Mouse (Mus musculus): ENCODE measurements around the gene Map4. TPM values are rescaled to one million over a fixed set of nuclear protein-coding genes. Genes with fewer than 3 reads are reported as not detected.

Map4 gene
- total RNA-seq, 2 experiments from 2014 or later = 616 to 624 TPM

- peak; percentile 30 to 47 for DNase-seq (ENCODE audit: low spot score in 2 of 2)
Measured at GRCm38 (mm10) chr9:109989084-109989483, 57.8 kb downstream of the Map4 start.

DNA sequence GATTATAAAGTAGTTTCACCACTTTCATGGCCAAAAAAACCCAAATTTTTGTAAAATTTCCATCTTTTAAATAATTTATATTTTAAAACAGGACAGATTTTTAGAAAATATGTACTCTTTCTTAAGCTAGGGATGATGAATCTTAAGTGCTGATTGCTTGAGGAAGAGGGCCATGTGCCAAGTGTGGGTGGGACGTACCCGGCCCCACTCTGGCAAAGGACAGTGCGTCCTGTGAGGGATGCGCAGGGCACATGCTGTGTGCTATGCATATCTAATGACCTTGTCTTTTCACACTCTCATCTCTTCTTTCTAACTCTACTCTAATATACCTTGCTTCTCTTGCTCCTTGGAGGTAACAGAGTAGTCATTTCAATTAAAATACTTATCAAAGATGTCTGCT lies 66.2 kb downstream of the Map4 start:
- DNase-seq (ENCODE audit: low spot score in 2 of 2) = peak; percentile 43 to 51

DNA sequence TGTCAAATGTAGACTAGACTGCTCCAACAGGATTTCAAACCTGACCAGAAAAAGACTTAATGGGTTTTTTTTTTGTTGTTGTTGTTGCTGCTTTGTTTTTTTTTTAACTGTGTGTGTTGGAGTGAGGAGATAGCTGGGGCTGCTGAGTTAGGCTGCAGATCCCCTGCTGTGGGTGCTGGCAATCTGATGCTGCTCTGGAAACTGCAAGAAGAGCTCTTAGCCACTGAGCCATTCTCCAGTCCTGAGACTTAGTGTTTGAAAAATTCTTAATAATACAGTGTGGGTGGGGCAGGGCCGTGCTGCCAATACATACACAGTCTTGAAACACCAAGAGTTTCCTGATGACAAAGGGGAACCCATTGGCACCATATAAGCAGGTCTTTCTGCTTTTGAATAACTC lies 70.7 kb downstream of the Map4 start:
- peak in 1 of 2 experiments; percentile 19 for DNase-seq (ENCODE audit: low spot score in 2 of 2)

GRCm38 (mm10) chr9:110002413-110002812 lies 71.2 kb downstream of the Map4 start:
- no peak for DNase-seq (ENCODE audit: low spot score in 2 of 2)

GRCm38 (mm10) chr9:110019224-110019623 lies 88.0 kb downstream of the Map4 start:
- no peak for DNase-seq (ENCODE audit: low spot score in 2 of 2)

GRCm38 (mm10) chr9:110020405-110020804 lies 89.1 kb downstream of the Map4 start:
- DNase-seq (ENCODE audit: low spot score in 2 of 2) = peak; percentile 20

- DNase-seq (ENCODE audit: low spot score in 2 of 2) = no peak
Measured at GRCm38 (mm10) chr9:110021463-110021862, 90.2 kb downstream of the Map4 start.

DNA sequence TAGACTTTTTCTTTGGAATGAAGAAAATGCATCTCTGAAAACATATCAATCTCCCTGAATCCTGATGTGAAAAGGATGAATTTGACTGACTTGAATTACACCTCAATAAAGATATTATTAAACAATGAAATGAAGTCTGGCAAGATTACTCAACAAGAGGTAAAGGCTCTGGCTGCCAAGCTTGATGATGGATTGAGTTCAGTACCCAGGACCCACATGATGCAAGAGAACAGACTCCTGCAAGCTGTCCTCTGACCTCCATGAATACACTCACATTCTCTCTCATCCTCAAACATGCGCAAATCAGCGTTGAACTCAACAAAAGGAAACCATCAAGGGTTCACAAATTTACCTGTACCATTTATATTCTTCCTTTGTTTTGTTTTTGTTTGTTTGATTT lies 90.9 kb downstream of the Map4 start:
- no peak for DNase-seq (ENCODE audit: low spot score in 2 of 2)

DNA sequence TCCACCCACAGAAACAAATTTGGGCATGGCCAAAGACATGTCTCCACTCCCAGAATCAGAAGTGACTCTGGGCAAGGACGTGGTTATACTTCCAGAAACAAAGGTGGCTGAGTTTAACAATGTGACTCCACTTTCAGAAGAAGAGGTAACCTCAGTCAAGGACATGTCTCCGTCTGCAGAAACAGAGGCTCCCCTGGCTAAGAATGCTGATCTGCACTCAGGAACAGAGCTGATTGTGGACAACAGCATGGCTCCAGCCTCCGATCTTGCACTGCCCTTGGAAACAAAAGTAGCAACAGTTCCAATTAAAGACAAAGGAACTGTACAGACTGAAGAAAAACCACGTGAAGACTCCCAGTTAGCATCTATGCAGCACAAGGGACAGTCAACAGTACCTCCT lies 103.8 kb downstream of the Map4 start:
- DNase-seq (ENCODE audit: low spot score in 2 of 2) = no peak

GRCm38 (mm10) chr9:110037895-110038294 lies 106.6 kb downstream of the Map4 start:
- no peak for DNase-seq (ENCODE audit: low spot score in 2 of 2)

GRCm38 (mm10) chr9:110038485-110038884 lies 107.2 kb downstream of the Map4 start:
- no peak for DNase-seq (ENCODE audit: low spot score in 2 of 2)

DNA sequence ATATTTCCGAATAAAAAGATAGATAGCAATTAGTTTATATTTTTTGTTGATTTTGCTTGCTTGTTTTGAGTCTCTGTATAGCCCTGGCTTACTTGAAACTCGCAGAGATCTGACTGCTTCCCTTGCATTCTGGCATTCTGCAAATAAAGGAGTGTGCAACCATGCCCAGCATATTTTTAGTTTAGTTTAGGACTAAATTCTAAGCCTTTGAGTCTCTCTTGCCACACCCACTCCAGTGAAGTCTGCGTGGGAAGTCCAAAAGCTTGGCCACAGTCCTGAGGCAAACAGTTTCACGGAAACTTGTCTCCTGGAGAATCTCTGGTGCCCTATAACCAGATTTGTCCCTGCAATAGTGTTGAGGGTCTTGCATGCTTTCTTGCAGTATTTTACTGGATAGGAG lies 113.1 kb downstream of the Map4 start:
- DNase-seq (ENCODE audit: low spot score in 2 of 2) = no peak

DNA sequence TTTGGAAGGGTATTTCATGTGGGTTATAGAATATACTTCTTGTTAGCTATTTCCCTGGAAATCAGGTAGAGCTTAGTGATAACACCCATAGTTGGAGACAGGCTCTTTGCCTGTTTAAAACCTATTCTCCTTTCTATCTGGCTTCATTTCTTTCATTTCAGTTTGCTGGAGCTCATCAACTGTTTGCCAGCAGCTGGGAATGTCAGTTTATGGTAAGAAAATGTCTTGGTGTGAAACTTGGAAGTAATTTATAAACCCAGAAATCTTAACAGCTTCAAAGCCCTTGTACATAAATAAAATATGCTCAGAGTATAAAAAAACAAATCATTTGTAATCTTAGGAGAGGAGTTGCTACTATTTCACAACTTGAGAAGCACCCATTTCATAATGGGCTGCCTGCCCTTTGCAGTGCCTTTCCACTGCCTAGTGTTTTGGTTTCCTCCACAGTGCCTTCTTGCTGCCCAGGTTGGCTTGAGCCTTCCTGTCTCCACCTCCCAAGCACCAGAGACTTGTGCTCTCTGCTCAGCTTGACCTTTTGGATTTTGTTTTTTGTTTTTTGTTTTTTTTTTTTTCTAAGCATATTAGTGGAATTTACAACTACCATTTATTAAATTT lies 114.6 kb downstream of the Map4 start:
- no peak for DNase-seq (ENCODE audit: low spot score in 2 of 2)

- DNase-seq (ENCODE audit: low spot score in 2 of 2) = no peak
Measured at GRCm38 (mm10) chr9:110047260-110047659, 116.0 kb downstream of the Map4 start.

- DNase-seq (ENCODE audit: low spot score in 2 of 2) = no peak
Measured at GRCm38 (mm10) chr9:110047857-110048256, 116.6 kb downstream of the Map4 start.

GRCm38 (mm10) chr9:110051184-110051583 lies 119.9 kb downstream of the Map4 start:
- no peak for DNase-seq (ENCODE audit: low spot score in 2 of 2)

GRCm38 (mm10) chr9:110051869-110052661 lies 120.8 kb downstream of the Map4 start:
- peak; percentile 72 to 80 for DNase-seq (ENCODE audit: low spot score in 2 of 2)

GRCm38 (mm10) chr9:110052951-110053304 lies 121.7 kb downstream of the Map4 start:
- no peak for DNase-seq (ENCODE audit: low spot score in 2 of 2)

- DNase-seq (ENCODE audit: low spot score in 2 of 2) = peak; percentile 71 to 79
Measured at GRCm38 (mm10) chr9:110053305-110054079, 122.2 kb downstream of the Map4 start.

GRCm38 (mm10) chr9:110054080-110054421 lies 122.8 kb downstream of the Map4 start:
- DNase-seq (ENCODE audit: low spot score in 2 of 2) = no peak

DNA sequence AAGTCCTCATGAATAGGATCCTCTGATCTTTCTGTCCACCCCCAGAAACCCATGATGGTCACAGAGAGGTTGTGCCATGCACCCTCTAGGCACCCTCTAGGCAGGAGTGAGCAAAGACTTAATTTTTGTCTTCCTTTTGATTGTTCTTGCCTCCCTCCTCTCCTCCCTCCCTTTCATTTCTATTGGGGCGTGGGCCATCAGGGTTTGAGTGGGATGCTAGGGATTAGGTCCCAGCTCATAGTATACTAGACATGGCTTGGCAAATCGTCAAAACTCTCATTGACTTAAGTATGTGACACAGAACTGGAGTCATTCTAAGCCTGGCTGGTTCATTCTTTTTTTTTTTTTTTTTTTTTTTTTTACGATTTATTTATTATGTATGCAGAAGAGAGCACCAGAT lies 123.5 kb downstream of the Map4 start:
- no peak for DNase-seq (ENCODE audit: low spot score in 2 of 2)

- DNase-seq (ENCODE audit: low spot score in 2 of 2) = no peak
Measured at GRCm38 (mm10) chr9:110057200-110057599, 125.9 kb downstream of the Map4 start.

All from layer of hippocampus, postnatal 10 days (tissue).